ENCODE assay signal across 31 mouse cellular contexts in genomic region chr9:43997681-43998080, GRCm38 (mm10). TPM values are rescaled to one million over a fixed set of nuclear protein-coding genes. Genes with fewer than 3 reads are reported as not detected.
DNase-seq lines count a peak whose midpoint lies in the region; ATAC-seq and TF ChIP-seq lines count a peak whose summit lies in the region.
"Had no signal": no experiment of that assay in that cellular context is flagged by ENCODE, and none has a peak within 500 bp of the region (broad histone marks: within the 10 kb centered on the region; RNA-seq: fewer than 3 reads in every experiment).

No protein-coding gene starts in this region.

- H3K4me3 ChIP-seq in forebrain, postnatal 0 days (ENCODE audit: low read depth, low read length) = no peak overlapping the region
- H3K4me3 ChIP-seq in forebrain, embryonic 15.5 days = no peak overlapping the region
- H3K4me3 ChIP-seq: heart, adult 2 months; heart, embryonic 13.5 days; limb, embryonic 15.5 days; liver, embryonic 15.5 days; lung, embryonic 15.5 days; midbrain, embryonic 10.5 days; neural tube, embryonic 15.5 days; stomach, embryonic 15.5 days had no signal

- ATAC-seq in forebrain, postnatal 0 days = no peak
- no peak for ATAC-seq in forebrain, embryonic 15.5 days (replicated peaks)
- no peak for ATAC-seq in megakaryocyte, adult 5-6 weeks (ENCODE audit: poor library complexity, severe bottlenecking)
- ATAC-seq: hindbrain, postnatal 0 days; intestine, embryonic 16.5 days had no signal

- H3K9me3 ChIP-seq in forebrain, postnatal 0 days (ENCODE audit: low read length) = no peaks in the 10 kb centered on the region
- no peaks in the 10 kb centered on the region for H3K9me3 ChIP-seq in forebrain, embryonic 15.5 days
- H3K9me3 ChIP-seq: G1E; heart, embryonic 13.5 days; limb, embryonic 15.5 days; liver, embryonic 15.5 days; lung, embryonic 15.5 days; midbrain, embryonic 10.5 days; neural tube, embryonic 15.5 days; stomach, embryonic 15.5 days had no signal

- 59% methylated on average over 2 of the region's 2 CpGs for WGBS in forebrain, postnatal 0 days
- WGBS in forebrain, embryonic 15.5 days = 62% methylated on average over 2 of the region's 2 CpGs

- H3K36me3 ChIP-seq in forebrain, postnatal 0 days (ENCODE audit: insufficient read depth) = no peaks in the 10 kb centered on the region
- H3K36me3 ChIP-seq in forebrain, embryonic 15.5 days = no peaks in the 10 kb centered on the region
- H3K36me3 ChIP-seq: G1E; heart, embryonic 13.5 days; limb, embryonic 15.5 days; liver, embryonic 15.5 days; lung, embryonic 15.5 days; midbrain, embryonic 10.5 days; neural tube, embryonic 15.5 days; stomach, embryonic 15.5 days had no signal

- H3K9ac ChIP-seq in forebrain, postnatal 0 days = no peak overlapping the region
- no peak overlapping the region for H3K9ac ChIP-seq in forebrain, embryonic 15.5 days (replicated peaks)
- H3K9ac ChIP-seq: heart, embryonic 13.5 days; limb, embryonic 15.5 days; liver, embryonic 15.5 days; lung, embryonic 15.5 days; neural tube, embryonic 15.5 days; stomach, embryonic 15.5 days had no signal

- H3K4me2 ChIP-seq in forebrain, postnatal 0 days (ENCODE audit: low read depth) = no peak overlapping the region
- no peak overlapping the region for H3K4me2 ChIP-seq in forebrain, embryonic 15.5 days (replicated peaks)
- H3K4me2 ChIP-seq: heart, embryonic 13.5 days; limb, embryonic 15.5 days; liver, embryonic 15.5 days; lung, embryonic 15.5 days; neural tube, embryonic 15.5 days; stomach, embryonic 15.5 days had no signal

- no peak overlapping the region for H3K27ac ChIP-seq in forebrain, postnatal 0 days (ENCODE audit: low read depth, low read length)
- no peak overlapping the region for H3K27ac ChIP-seq in forebrain, embryonic 15.5 days (replicated peaks)
- H3K27ac ChIP-seq: heart, embryonic 13.5 days; hindbrain, postnatal 0 days; limb, embryonic 15.5 days; liver, embryonic 15.5 days; lung, embryonic 15.5 days; macrophage; midbrain, embryonic 10.5 days; neural tube, embryonic 15.5 days; stomach, embryonic 15.5 days had no signal

- peak; percentile 42 for DNase-seq in forebrain, postnatal 0 days
- peak; percentile 26 for DNase-seq in layer of hippocampus, adult 9-11 months
- no peak for DNase-seq in layer of hippocampus, postnatal 10 days (ENCODE audit: low spot score in 2 of 2)
- peak; percentile 42 for DNase-seq in adipocyte (ENCODE audit: low spot score)
- DNase-seq in telencephalon, adult 2 months (ENCODE audit: low read depth, low spot score) = peak; percentile 53
- DNase-seq: adrenal gland, adult 8-10 months; B cell, adult 2 months; cerebellum, adult 2 months; cerebellum, postnatal 25 days; embryo, embryonic 11 days; gastrocnemius, postnatal 25 days; heart, adult 2 months; heart, postnatal 14 days; kidney, adult 9 months; kidney, postnatal 25 days; layer of hippocampus, postnatal 36 days had no signal

- no peaks in the 10 kb centered on the region for H3K27me3 ChIP-seq in forebrain, postnatal 0 days (ENCODE audit: insufficient read depth, low read length)
- no peaks in the 10 kb centered on the region for H3K27me3 ChIP-seq in forebrain, embryonic 15.5 days
- H3K27me3 ChIP-seq: limb, embryonic 15.5 days; liver, embryonic 15.5 days; lung, embryonic 15.5 days; neural tube, embryonic 15.5 days; stomach, embryonic 15.5 days had no signal

- TF ChIP-seq CTCF in forebrain, postnatal 0 days (IDR thresholded peaks at IDR 0.05; ENCODE audit: low read depth) = no peak

- no peaks in the 10 kb centered on the region for H3K4me1 ChIP-seq in forebrain, postnatal 0 days (ENCODE audit: insufficient read depth)
- 0 out of 2 replicates have a peak, but pooled peaks cover 3% of the 10 kb centered on the region for H3K4me1 ChIP-seq in forebrain, embryonic 15.5 days
- H3K4me1 ChIP-seq: liver, embryonic 15.5 days had no signal

RNA-seq across cellular contexts. Expression of gene Thy1, which starts 45.5 kb away (rescaled TPM):
- 31.6 and 37.6 TPM in 2 replicates for total RNA-seq in forebrain, postnatal 0 days (2014; rRNA removed)
- 18.4 and 23.2 TPM in 2 replicates for polyA plus RNA-seq in forebrain, postnatal 0 days (2015; fragmentation: Nextera tagmentation; extraction: Ambion mirVana)
- 3.2 and 3.7 TPM in 2 replicates for polyA plus RNA-seq in forebrain, embryonic 15.5 days (2015; fragmentation: Nextera tagmentation; extraction: Ambion mirVana)
- 100 to 1,000 TPM; 644 to 646 TPM for total RNA-seq in layer of hippocampus, postnatal 10 days (2021)
- total RNA-seq in megakaryocyte, adult 5-6 weeks (2015) = 16.0 and 16.7 TPM in 2 replicates
- 7.5 and 10.5 TPM in 2 replicates for total RNA-seq in megakaryocyte, adult 5-6 weeks (2017)
- total RNA-seq: CH12.LX, G1E had no signal
- polyA plus RNA-seq: forebrain, embryonic 11.5 days; G1E; midbrain, embryonic 10.5 days had no signal

Comparison
In these comparisons a context has a peak if more than half of its experiments do, and no peak if none do; other contexts are left out.
1. DNase-seq: peak in forebrain, postnatal 0 days (single experiment), layer of hippocampus, adult 9-11 months (single experiment), adipocyte (single experiment) and telencephalon, adult 2 months (single experiment); none in layer of hippocampus, postnatal 10 days (0 of 2).
2. RNA of gene Thy1, which starts 45.5 kb away (total RNA-seq): 644 to 646 TPM in layer of hippocampus, postnatal 10 days; 31.6 to 37.6 TPM in forebrain, postnatal 0 days and 7.5 to 16.7 TPM in megakaryocyte, adult 5-6 weeks; every median in the first group is over 10 times any median in the second.